In genomic region chr1:152260950-152261349, GRCm38 (mm10) we compare ENCODE assay signal across 17 mouse cellular contexts.
DNase-seq lines count a peak whose midpoint lies in the region; ATAC-seq and TF ChIP-seq lines count a peak whose summit lies in the region.
"Had no signal": no experiment of that assay in that cellular context is flagged by ENCODE, and none has a peak within 500 bp of the region (broad histone marks: within the 10 kb centered on the region; RNA-seq: fewer than 3 reads in every experiment).

No protein-coding gene starts in this region.

- no peak overlapping the region for H3K9ac ChIP-seq in intestine, postnatal 0 days (ENCODE audit: low read depth, low read length)
- no peak overlapping the region for H3K9ac ChIP-seq in intestine, embryonic 16.5 days (ENCODE audit: low read depth, low read length)
- no peak overlapping the region for H3K9ac ChIP-seq in midbrain, postnatal 0 days (replicated peaks; ENCODE audit: low read length, poor library complexity, severe bottlenecking)
- no peak overlapping the region for H3K9ac ChIP-seq in midbrain, embryonic 16.5 days (ENCODE audit: low read depth, low read length)
- H3K9ac ChIP-seq: forebrain, embryonic 15.5 days; heart, embryonic 12.5 days had no signal

- H3K4me3 ChIP-seq in intestine, postnatal 0 days (ENCODE audit: low read depth, low read length) = no peak overlapping the region
- no peak overlapping the region for H3K4me3 ChIP-seq in intestine, embryonic 16.5 days (ENCODE audit: low read length)
- no peak overlapping the region for H3K4me3 ChIP-seq in midbrain, postnatal 0 days (ENCODE audit: low read depth, low read length)
- H3K4me3 ChIP-seq in midbrain, embryonic 16.5 days (ENCODE audit: low read depth, low read length) = no peak overlapping the region
- H3K4me3 ChIP-seq: erythroblast, embryonic 14.5 days; forebrain, embryonic 15.5 days; heart, embryonic 12.5 days; left cerebral cortex, adult 2 months; limb, embryonic 10.5 days had no signal

- H3K27ac ChIP-seq in intestine, postnatal 0 days (ENCODE audit: low read depth, low read length) = no peak overlapping the region
- no peak overlapping the region for H3K27ac ChIP-seq in intestine, embryonic 16.5 days (ENCODE audit: low read length)
- H3K27ac ChIP-seq in midbrain, postnatal 0 days (ENCODE audit: low read depth, low read length) = no peak overlapping the region
- H3K27ac ChIP-seq in midbrain, embryonic 16.5 days (ENCODE audit: low read length) = no peak overlapping the region
- H3K27ac ChIP-seq: forebrain, embryonic 15.5 days; left cerebral cortex, adult 2 months; limb, embryonic 10.5 days had no signal

- TF ChIP-seq CTCF in intestine, postnatal 0 days (IDR thresholded peaks at IDR 0.05; ENCODE audit: low read depth) = peak; percentile 32
- TF ChIP-seq CTCF in midbrain, postnatal 0 days (IDR thresholded peaks at IDR 0.05) = peak; percentile 41

- peak; percentile 33 for DNase-seq in embryo, embryonic 10 days (ENCODE audit: low spot score)
- DNase-seq in embryo, embryonic 11 days = no peak
- DNase-seq in midbrain, postnatal 0 days (ENCODE audit: low spot score) = no peak
- no peak for DNase-seq in ovary, postnatal 10 days (ENCODE audit: low spot score)
- no peak for DNase-seq in kidney, postnatal 14 days
- DNase-seq: kidney, adult 11 months; lung, postnatal 14 days; right cerebral cortex, postnatal 14 days had no signal

- WGBS in intestine, postnatal 0 days = 90% methylated on average over 1 of the region's 1 CpGs
- 100% methylated on average over 1 of the region's 1 CpGs for WGBS in intestine, embryonic 16.5 days
- 87% methylated on average over 1 of the region's 1 CpGs for WGBS in midbrain, postnatal 0 days
- 82% methylated on average over 1 of the region's 1 CpGs for whole genome bisulfite sequencing in midbrain, embryonic 16.5 days

- H3K4me2 ChIP-seq in intestine, postnatal 0 days (replicated peaks; ENCODE audit: low read depth) = no peak overlapping the region
- H3K4me2 ChIP-seq in intestine, embryonic 16.5 days (ENCODE audit: low read depth, low read length) = no peak overlapping the region
- no peak overlapping the region for H3K4me2 ChIP-seq in midbrain, postnatal 0 days (ENCODE audit: low read depth, low read length, poor library complexity, severe bottlenecking)
- H3K4me2 ChIP-seq in midbrain, embryonic 16.5 days (ENCODE audit: low read length) = no peak overlapping the region
- H3K4me2 ChIP-seq: forebrain, embryonic 15.5 days; heart, embryonic 12.5 days; liver, embryonic 11.5 days had no signal

- H3K9me3 ChIP-seq in intestine, postnatal 0 days (ENCODE audit: control insufficient read depth) = no peaks in the 10 kb centered on the region
- no peaks in the 10 kb centered on the region for H3K9me3 ChIP-seq in intestine, embryonic 16.5 days (ENCODE audit: control insufficient read depth, low read length)
- no peaks in the 10 kb centered on the region for H3K9me3 ChIP-seq in midbrain, postnatal 0 days (ENCODE audit: low read length)
- H3K9me3 ChIP-seq in midbrain, embryonic 16.5 days (replicated peaks; ENCODE audit: control insufficient read depth, low read length, poor library complexity, severe bottlenecking) = no peaks in the 10 kb centered on the region
- H3K9me3 ChIP-seq: forebrain, embryonic 15.5 days; heart, embryonic 12.5 days; limb, embryonic 10.5 days had no signal

- ATAC-seq in intestine, postnatal 0 days = no peak
- no peak for ATAC-seq in intestine, embryonic 16.5 days
- no peak for ATAC-seq in midbrain, postnatal 0 days (ENCODE audit: low FRiP score)
- no peak for ATAC-seq in midbrain, embryonic 16.5 days
- ATAC-seq: forebrain, embryonic 15.5 days had no signal

- no peaks in the 10 kb centered on the region for H3K4me1 ChIP-seq in intestine, postnatal 0 days (replicated peaks; ENCODE audit: control insufficient read depth, insufficient read depth, low read length)
- no peaks in the 10 kb centered on the region for H3K4me1 ChIP-seq in intestine, embryonic 16.5 days (ENCODE audit: control insufficient read depth, insufficient read depth, low read length)
- H3K4me1 ChIP-seq in midbrain, postnatal 0 days (ENCODE audit: insufficient read depth, low read length) = no peaks in the 10 kb centered on the region
- H3K4me1 ChIP-seq in midbrain, embryonic 16.5 days (ENCODE audit: control insufficient read depth, insufficient read depth, low read length) = 0 out of 2 replicates have a peak, but pooled peaks cover 3% of the 10 kb centered on the region
- H3K4me1 ChIP-seq: forebrain, embryonic 15.5 days; heart, embryonic 12.5 days; limb, embryonic 10.5 days had no signal

- H3K27me3 ChIP-seq in intestine, postnatal 0 days (replicated peaks; ENCODE audit: control insufficient read depth, insufficient read depth, low read length) = no peaks in the 10 kb centered on the region
- no peaks in the 10 kb centered on the region for H3K27me3 ChIP-seq in intestine, embryonic 16.5 days (replicated peaks; ENCODE audit: control insufficient read depth, insufficient read depth, low read length)
- H3K27me3 ChIP-seq in midbrain, postnatal 0 days (ENCODE audit: insufficient read depth, low read length) = no peaks in the 10 kb centered on the region
- H3K27me3 ChIP-seq in midbrain, embryonic 16.5 days (ENCODE audit: control insufficient read depth, insufficient read depth, low read depth, low read length) = no peaks in the 10 kb centered on the region
- H3K27me3 ChIP-seq: forebrain, embryonic 15.5 days; heart, embryonic 12.5 days had no signal

- no peaks in the 10 kb centered on the region for H3K36me3 ChIP-seq in intestine, postnatal 0 days (ENCODE audit: control insufficient read depth, insufficient read depth)
- no peaks in the 10 kb centered on the region for H3K36me3 ChIP-seq in intestine, embryonic 16.5 days (ENCODE audit: control insufficient read depth, insufficient read depth, low read length)
- H3K36me3 ChIP-seq in midbrain, postnatal 0 days (ENCODE audit: insufficient read depth, low read length) = no peaks in the 10 kb centered on the region
- H3K36me3 ChIP-seq in midbrain, embryonic 16.5 days (ENCODE audit: control insufficient read depth, insufficient read depth, low read length) = no peaks in the 10 kb centered on the region
- H3K36me3 ChIP-seq: forebrain, embryonic 15.5 days; heart, embryonic 12.5 days; limb, embryonic 10.5 days had no signal
